Mouse (Mus musculus) lung, postnatal 0 days (tissue): Measurements from ENCODE around the gene Gpr34.

ENCODE experiments used
- CTCF ChIP-seq: IDR thresholded peaks from 2 replicates; pipeline ENCODE4 v1.5.1; 2016; ENCODE audit warnings: antibody characterized with exemption, mild to moderate bottlenecking
- EP300 ChIP-seq: IDR thresholded peaks from 2 replicates; pipeline ENCODE4 v1.6.1; 2016; ENCODE audit warnings: antibody characterized with exemption, mild to moderate bottlenecking, control low read depth

DNA sequence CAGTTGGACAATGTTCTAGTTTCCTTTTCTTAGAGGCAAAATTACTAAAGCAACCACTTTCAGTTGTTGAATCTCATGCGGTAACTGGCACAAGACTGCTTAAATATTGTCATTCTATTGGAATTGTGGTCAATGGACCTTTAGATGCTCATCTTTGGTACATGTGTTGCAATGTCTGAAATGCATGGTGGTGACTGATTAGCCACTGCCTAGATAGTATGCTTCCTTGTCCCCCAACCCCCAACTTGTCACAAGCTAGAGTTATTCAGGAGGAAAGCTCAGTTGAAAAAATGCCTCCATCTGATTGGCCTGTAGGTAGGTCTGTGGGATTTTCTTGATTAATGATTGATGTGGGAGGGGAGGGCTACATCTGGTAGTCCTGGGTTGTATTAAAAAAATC, 14.6 kb upstream of the Gpr34 start:
- TF ChIP-seq CTCF (no peak), EP300 (no peak)
